Mouse (Mus musculus) liver, embryonic 12.5 days (tissue): ENCODE data around the gene Brsk1. TPM values are rescaled to one million over a fixed set of nuclear protein-coding genes. Genes with fewer than 3 reads are reported as not detected.

Experiments used
- ATAC-seq: fragments of 200-750 bp; cut with Nextera tagmentation; 2 replicates; pipeline ENCODE4 v1.8.0; 2017; ENCODE audit warnings: moderate number of reproducible peaks, mild to moderate bottlenecking, moderate library complexity
- H3K27ac ChIP-seq: fragments of 300-500 bp; sonication (generic); 2 replicates; pipeline ENCODE4 v1.5.1; 2016; ENCODE audit warnings: mild to moderate bottlenecking
- H3K27me3 ChIP-seq: fragments of 300-500 bp; sonication (generic); replicated peaks from 2 replicates; pipeline ENCODE4 v1.6.1; 2016; ENCODE audit warnings: mild to moderate bottlenecking, moderate library complexity
- H3K36me3 ChIP-seq: fragments of 300-500 bp; sonication (generic); 2 replicates; pipeline ENCODE4 v1.6.1; 2016; ENCODE audit warnings: mild to moderate bottlenecking, moderate library complexity
- H3K4me1 ChIP-seq: fragments of 300-500 bp; sonication (generic); 2 replicates; pipeline ENCODE4 v1.6.1; 2016
- H3K4me2 ChIP-seq: fragments of 300-500 bp; sonication (generic); 2 replicates; pipeline ENCODE4 v1.6.1; 2016; ENCODE audit warnings: mild to moderate bottlenecking, moderate library complexity
- H3K4me3 ChIP-seq: fragments of 300-500 bp; sonication (generic); 2 replicates; pipeline ENCODE4 v1.5.1; 2016; ENCODE audit warnings: mild to moderate bottlenecking, moderate library complexity
- H3K9ac ChIP-seq: fragments of 300-500 bp; sonication (generic); 2 replicates; pipeline ENCODE4 v1.6.1; 2016; ENCODE audit warnings: mild to moderate bottlenecking, moderate library complexity
- H3K9me3 ChIP-seq: fragments of 300-500 bp; sonication (generic); replicated peaks from 2 replicates; pipeline ENCODE4 v1.6.1; 2016; ENCODE audit warnings: mild to moderate bottlenecking, moderate library complexity
- WGBS: fragments of 180-500 bp; shearing (Covaris S2); methylation state at CpG from one replicate; pipeline ENCODE4 v1.1.7; 2016; ENCODE audit not compliant: insufficient replicate concordance; 5-methylcytosine and 5-hydroxymethylcytosine counted together
- polyA plus RNA-seq: library from polyadenylated mRNA; unstranded; fragments of >200 nt; fragmentation: Nextera tagmentation; extraction: Ambion mirVana; gene quantifications from 2 replicates; pipeline ENCODE4 v1.2.1, GENCODE M21; 2016

The Brsk1 gene
- polyA plus RNA-seq = 0.19 and 0.29 TPM in 2 replicates

GRCm38 (mm10) chr7:4690387-4690786 lies at the start of gene Brsk1:
Gene Brsk1, plus strand, starts transcription at chr7:4690604.
- Histone ChIP-seq H3K27ac (peak within 1 kb of the TSS; percentile 63; the same call in 1 of the 2 replicates), H3K9me3 (no peaks in the 10 kb centered on the region), H3K36me3 (peaks cover 5% of the 10 kb centered on the region), H3K4me2 (peak within 1 kb of the TSS; percentile 77), H3K4me1 (peaks cover 14% of the 10 kb centered on the region), H3K9ac (peak within 1 kb of the TSS; percentile 73), H3K27me3 (peaks cover 33% of the 10 kb centered on the region), H3K4me3 (peak within 1 kb of the TSS; percentile 58)
- ATAC-seq = no peak
- WGBS = 6% methylated on average over 5 of the region's 18 CpGs

GRCm38 (mm10) chr7:4641155-4641554 lies 49.2 kb upstream of the Brsk1 start:
- Histone ChIP-seq H3K9me3 (no peaks in the 10 kb centered on the region), H3K4me3 (no peak overlapping the region), H3K27me3 (no peaks in the 10 kb centered on the region), H3K9ac (0 out of 2 replicates have a peak overlapping the region, but pooled peaks have one; percentile 17), H3K27ac (no peak overlapping the region), H3K36me3 (peaks cover 99% of the 10 kb centered on the region), H3K4me2 (no peak overlapping the region), H3K4me1 (peaks cover 23% of the 10 kb centered on the region)
- no peak for ATAC-seq
- 85% methylated on average over 11 of the region's 11 CpGs for whole genome bisulfite sequencing

- Histone ChIP-seq H3K4me2 (no peak overlapping the region), H3K9ac (no peak overlapping the region), H3K36me3 (peaks cover 99% of the 10 kb centered on the region), H3K27me3 (no peaks in the 10 kb centered on the region), H3K27ac (no peak overlapping the region), H3K9me3 (no peaks in the 10 kb centered on the region), H3K4me3 (no peak overlapping the region), H3K4me1 (peaks cover 28% of the 10 kb centered on the region)
- WGBS = 93% methylated on average over 7 of the region's 7 CpGs
- ATAC-seq = no peak
These were observed 48.4 kb upstream of the Brsk1 start for GRCm38 (mm10) chr7:4641956-4642355.

- peak overlapping the region; percentile 19 for H3K9ac ChIP-seq
- peaks cover 93% of the 10 kb centered on the region for H3K36me3 ChIP-seq
- no peaks in the 10 kb centered on the region for H3K9me3 ChIP-seq
- H3K4me1 ChIP-seq = peaks cover 41% of the 10 kb centered on the region
- peak; percentile 52; the same call in 1 of the 2 replicates for ATAC-seq
- H3K4me3 ChIP-seq = no peak overlapping the region
- H3K27me3 ChIP-seq = no peaks in the 10 kb centered on the region
- no peak overlapping the region for H3K4me2 ChIP-seq
- peak overlapping the region; percentile 51 for H3K27ac ChIP-seq
- WGBS = 35% methylated on average over 6 of the region's 6 CpGs
These were observed 47.2 kb upstream of the Brsk1 start for GRCm38 (mm10) chr7:4643225-4643624.

DNA sequence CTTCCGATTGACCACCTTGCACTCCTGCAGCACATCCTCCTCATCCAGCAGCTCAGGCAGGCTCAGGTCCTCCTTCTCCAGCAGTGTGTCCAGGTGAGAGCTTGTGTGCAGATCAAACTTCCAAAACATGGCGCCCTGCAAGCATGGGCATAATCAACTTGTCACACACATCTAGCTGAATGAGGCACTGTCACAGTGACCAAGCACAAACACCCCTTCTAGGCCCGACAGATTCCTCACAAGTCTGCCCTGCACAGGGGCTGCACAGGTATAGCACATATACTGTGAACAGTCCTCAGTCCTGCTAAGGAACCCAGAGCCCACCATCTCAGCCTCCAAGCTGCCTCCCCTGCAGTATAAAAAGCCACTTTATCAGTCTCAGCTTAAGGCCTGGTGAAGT lies 43.6 kb upstream of the Brsk1 start:
- H3K9ac ChIP-seq = no peak overlapping the region

DNA sequence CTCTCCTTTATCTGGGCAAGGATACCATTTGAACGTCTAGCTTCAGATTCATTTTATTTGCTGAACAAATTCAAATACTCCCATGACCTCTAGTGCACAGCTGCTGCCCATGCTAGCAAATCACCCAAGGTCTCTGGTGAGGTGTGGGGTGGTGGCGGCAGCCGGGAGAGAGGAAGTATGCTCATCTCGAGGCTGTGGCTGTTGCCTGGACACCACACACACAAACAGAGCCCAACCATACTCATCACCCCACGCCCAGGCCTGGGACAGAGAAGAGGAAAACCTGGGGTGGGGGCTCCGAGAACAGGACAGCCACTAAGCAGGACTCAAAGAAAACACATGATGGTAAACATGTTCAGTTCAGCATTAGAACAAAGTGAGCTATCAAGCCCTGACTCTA lies 43.1 kb upstream of the Brsk1 start:
- WGBS = 47% methylated on average over 6 of the region's 6 CpGs
- peak; percentile 44 for ATAC-seq

More for the DNA sequence above, 43.6 kb upstream of the Brsk1 start:
- WGBS = 78% methylated on average over 3 of the region's 3 CpGs
- peaks cover 50% of the 10 kb centered on the region for H3K4me1 ChIP-seq
- H3K27ac ChIP-seq = peak overlapping the region; percentile 56
- no peak overlapping the region for H3K4me3 ChIP-seq
- H3K9me3 ChIP-seq = no peaks in the 10 kb centered on the region
- no peaks in the 10 kb centered on the region for H3K27me3 ChIP-seq
- peak; percentile 52 for ATAC-seq
- peaks cover 65% of the 10 kb centered on the region for H3K36me3 ChIP-seq
- H3K4me2 ChIP-seq = no peak overlapping the region

DNA sequence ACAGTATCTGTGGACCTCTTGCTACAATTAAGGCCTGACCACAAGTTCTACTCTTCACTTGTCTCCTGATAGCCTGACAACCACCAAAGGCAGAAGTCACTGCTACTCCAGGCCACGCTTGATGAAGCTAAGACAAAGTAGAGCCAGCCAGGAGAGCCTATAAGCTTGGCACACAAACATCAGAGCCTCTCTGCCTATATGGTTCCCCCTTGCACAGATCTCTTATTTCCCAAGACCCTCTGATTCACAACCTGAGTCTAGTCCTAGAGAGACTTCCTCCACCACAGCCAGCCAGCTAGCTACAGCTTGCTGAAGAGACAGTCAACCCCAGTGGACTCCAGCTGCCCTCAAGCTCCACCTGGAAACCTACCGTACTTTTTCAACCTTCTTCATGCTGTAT lies 42.4 kb upstream of the Brsk1 start:
- Histone ChIP-seq H3K4me2 (no peak overlapping the region), H3K9me3 (no peaks in the 10 kb centered on the region), H3K27me3 (no peaks in the 10 kb centered on the region), H3K27ac (0 out of 2 replicates have a peak overlapping the region, but pooled peaks have one; percentile 20), H3K4me1 (peaks cover 60% of the 10 kb centered on the region), H3K4me3 (no peak overlapping the region), H3K36me3 (peaks cover 65% of the 10 kb centered on the region), H3K9ac (no peak overlapping the region)
- ATAC-seq = no peak
- WGBS = 70% methylated on average over 2 of the region's 2 CpGs

More for the DNA sequence above, 43.1 kb upstream of the Brsk1 start:
- Histone ChIP-seq H3K27me3 (no peaks in the 10 kb centered on the region), H3K36me3 (peaks cover 65% of the 10 kb centered on the region), H3K9ac (no peak overlapping the region), H3K4me1 (peaks cover 54% of the 10 kb centered on the region), H3K4me2 (no peak overlapping the region), H3K27ac (peak overlapping the region; percentile 56; the same call in 1 of the 2 replicates), H3K4me3 (no peak overlapping the region), H3K9me3 (no peaks in the 10 kb centered on the region)

DNA sequence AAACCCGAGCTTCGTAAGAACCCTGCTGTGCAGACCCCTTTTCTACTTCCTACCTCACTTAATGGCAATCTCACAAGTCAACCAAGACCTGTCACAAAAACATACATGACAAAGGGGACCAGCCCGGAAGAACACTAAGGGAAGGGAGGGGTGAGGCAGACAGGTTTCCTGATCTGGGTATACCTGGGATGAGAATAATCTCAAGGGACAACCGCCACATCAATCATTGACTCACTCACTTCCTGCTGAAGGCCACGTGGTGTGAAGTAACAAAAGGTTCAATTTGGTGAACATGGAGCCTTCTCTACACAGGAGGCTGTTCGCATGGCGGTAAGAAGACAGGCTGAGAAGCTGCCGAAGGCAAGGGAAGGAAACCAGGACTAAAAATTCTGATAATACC lies 38.8 kb upstream of the Brsk1 start:
- Histone ChIP-seq H3K4me2 (no peak overlapping the region), H3K9ac (no peak overlapping the region), H3K9me3 (no peaks in the 10 kb centered on the region), H3K4me3 (no peak overlapping the region), H3K27ac (no peak overlapping the region), H3K36me3 (peaks cover 50% of the 10 kb centered on the region), H3K27me3 (no peaks in the 10 kb centered on the region), H3K4me1 (peaks cover 71% of the 10 kb centered on the region)
- WGBS = 65% methylated on average over 8 of the region's 8 CpGs
- no peak for ATAC-seq

DNA sequence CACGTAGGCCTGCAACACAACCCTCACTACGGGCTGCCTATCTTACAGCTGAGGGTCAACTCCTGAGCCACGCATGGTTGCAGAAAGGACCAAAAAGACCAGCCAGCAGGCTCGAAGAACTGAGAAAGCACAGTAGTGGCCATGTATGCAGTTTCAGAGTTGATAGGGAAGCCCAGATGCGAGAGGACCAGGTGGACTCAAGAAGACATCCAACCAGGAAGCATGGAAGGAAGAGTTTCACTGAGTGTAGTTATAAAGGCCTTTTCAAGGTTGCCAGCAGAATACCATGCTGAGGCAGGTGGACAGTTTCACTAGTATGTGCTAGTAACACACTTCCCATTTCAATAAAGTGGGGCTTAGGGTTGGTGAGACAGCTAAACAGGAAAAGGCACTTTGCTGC lies 37.7 kb upstream of the Brsk1 start:
- Histone ChIP-seq H3K27me3 (no peaks in the 10 kb centered on the region), H3K9ac (no peak overlapping the region), H3K9me3 (no peaks in the 10 kb centered on the region), H3K4me1 (peaks cover 71% of the 10 kb centered on the region), H3K4me3 (no peak overlapping the region), H3K4me2 (peak overlapping the region; percentile 31; the same call in 1 of the 2 replicates), H3K36me3 (peaks cover 40% of the 10 kb centered on the region), H3K27ac (peak overlapping the region; percentile 9; the same call in 1 of the 2 replicates)
- no peak for ATAC-seq
- WGBS = 67% methylated on average over 5 of the region's 5 CpGs

GRCm38 (mm10) chr7:4653351-4653750 lies 37.1 kb upstream of the Brsk1 start:
- peak overlapping the region; percentile 90 for H3K4me2 ChIP-seq
- H3K9me3 ChIP-seq = no peaks in the 10 kb centered on the region
- H3K27ac ChIP-seq = peak overlapping the region; percentile 79
- peaks cover 69% of the 10 kb centered on the region for H3K4me1 ChIP-seq
- ATAC-seq = no peak
- H3K27me3 ChIP-seq = no peaks in the 10 kb centered on the region
- peaks cover 40% of the 10 kb centered on the region for H3K36me3 ChIP-seq
- H3K9ac ChIP-seq = 0 out of 2 replicates have a peak overlapping the region, but pooled peaks have one; percentile 2
- no peak overlapping the region for H3K4me3 ChIP-seq
- 36% methylated on average over 5 of the region's 5 CpGs for WGBS

DNA sequence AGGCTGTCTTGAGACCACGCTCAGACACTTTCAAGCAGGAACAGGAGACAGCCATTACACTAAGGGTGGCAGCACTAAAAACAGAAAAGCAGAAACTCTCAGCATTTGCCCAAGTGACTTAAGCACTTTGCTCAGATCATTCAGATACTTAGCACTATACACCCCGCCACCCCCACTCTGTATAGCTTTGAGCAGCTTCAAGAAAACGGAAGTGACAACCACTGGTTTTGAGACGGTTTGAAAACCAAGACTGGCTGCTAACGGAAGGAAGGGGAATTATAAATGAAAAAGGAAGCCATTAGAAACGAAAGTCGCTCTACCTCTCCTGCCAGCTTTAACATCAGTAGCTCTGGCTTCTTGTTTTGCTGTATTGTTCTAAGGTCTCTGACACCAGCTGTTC lies 36.6 kb upstream of the Brsk1 start:
- peak overlapping the region; percentile 90 for H3K4me2 ChIP-seq
- H3K27me3 ChIP-seq = no peaks in the 10 kb centered on the region
- WGBS = 35% methylated on average over 7 of the region's 7 CpGs
- H3K4me3 ChIP-seq = peak overlapping the region; percentile 8; the same call in 1 of the 2 replicates
- no peaks in the 10 kb centered on the region for H3K9me3 ChIP-seq
- peaks cover 40% of the 10 kb centered on the region for H3K36me3 ChIP-seq
- H3K9ac ChIP-seq = peak overlapping the region; percentile 49
- H3K4me1 ChIP-seq = peaks cover 67% of the 10 kb centered on the region
- no peak for ATAC-seq
- peak overlapping the region; percentile 79 for H3K27ac ChIP-seq

DNA sequence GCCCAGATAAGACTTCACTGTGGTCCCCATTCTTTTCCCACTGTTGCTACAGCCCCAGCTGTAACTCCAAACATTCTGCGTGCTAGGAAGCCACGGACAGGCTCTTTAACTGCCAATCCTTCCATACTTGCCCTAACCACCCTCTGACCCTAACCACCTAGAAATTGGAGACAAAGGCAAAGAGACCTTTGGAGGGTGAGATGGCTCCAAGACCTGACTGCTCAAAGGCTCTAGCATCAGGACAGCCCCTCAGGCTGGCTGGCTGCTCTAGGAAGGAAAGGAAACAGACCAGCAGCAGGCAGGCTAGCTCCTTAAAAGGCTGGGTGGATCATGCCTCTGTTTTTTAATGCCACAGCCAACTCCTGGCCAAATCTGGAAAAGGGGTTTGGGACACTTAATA lies 36.2 kb upstream of the Brsk1 start:
- Histone ChIP-seq H3K9ac (peak overlapping the region; percentile 49), H3K36me3 (peaks cover 40% of the 10 kb centered on the region), H3K4me2 (peak overlapping the region; percentile 90), H3K27me3 (no peaks in the 10 kb centered on the region), H3K27ac (peak overlapping the region; percentile 79), H3K9me3 (no peaks in the 10 kb centered on the region), H3K4me1 (peaks cover 67% of the 10 kb centered on the region), H3K4me3 (peak overlapping the region; percentile 8)
- 23% methylated on average over 2 of the region's 2 CpGs for WGBS
- ATAC-seq = no peak

GRCm38 (mm10) chr7:4655393-4655792 lies 35.0 kb upstream of the Brsk1 start:
- Histone ChIP-seq H3K27ac (no peak overlapping the region), H3K9me3 (no peaks in the 10 kb centered on the region), H3K27me3 (no peaks in the 10 kb centered on the region), H3K4me3 (no peak overlapping the region), H3K4me2 (peak overlapping the region; percentile 90), H3K36me3 (peaks cover 42% of the 10 kb centered on the region), H3K4me1 (peaks cover 76% of the 10 kb centered on the region), H3K9ac (peak overlapping the region; percentile 10; the same call in 1 of the 2 replicates)
- no peak for ATAC-seq
- WGBS = 67% methylated on average over 4 of the region's 4 CpGs
